Mouse (Mus musculus): ENCODE measurements around the gene Dnaja3.

GRCm38 (mm10) chr16:4611676-4612075 lies 28.1 kb upstream of the Dnaja3 start:
- TF ChIP-seq CTCF (IDR thresholded peaks at IDR 0.05; ENCODE audit: low read depth) (0 out of 2 replicates have a peak, but pooled peaks have one; percentile 0), EP300 (IDR thresholded peaks at IDR 0.05; ENCODE audit: low read depth) (no peak)

Data from heart, postnatal 0 days (tissue).